ENCODE assay signal across 9 mouse cellular contexts in the genomic region with DNA sequence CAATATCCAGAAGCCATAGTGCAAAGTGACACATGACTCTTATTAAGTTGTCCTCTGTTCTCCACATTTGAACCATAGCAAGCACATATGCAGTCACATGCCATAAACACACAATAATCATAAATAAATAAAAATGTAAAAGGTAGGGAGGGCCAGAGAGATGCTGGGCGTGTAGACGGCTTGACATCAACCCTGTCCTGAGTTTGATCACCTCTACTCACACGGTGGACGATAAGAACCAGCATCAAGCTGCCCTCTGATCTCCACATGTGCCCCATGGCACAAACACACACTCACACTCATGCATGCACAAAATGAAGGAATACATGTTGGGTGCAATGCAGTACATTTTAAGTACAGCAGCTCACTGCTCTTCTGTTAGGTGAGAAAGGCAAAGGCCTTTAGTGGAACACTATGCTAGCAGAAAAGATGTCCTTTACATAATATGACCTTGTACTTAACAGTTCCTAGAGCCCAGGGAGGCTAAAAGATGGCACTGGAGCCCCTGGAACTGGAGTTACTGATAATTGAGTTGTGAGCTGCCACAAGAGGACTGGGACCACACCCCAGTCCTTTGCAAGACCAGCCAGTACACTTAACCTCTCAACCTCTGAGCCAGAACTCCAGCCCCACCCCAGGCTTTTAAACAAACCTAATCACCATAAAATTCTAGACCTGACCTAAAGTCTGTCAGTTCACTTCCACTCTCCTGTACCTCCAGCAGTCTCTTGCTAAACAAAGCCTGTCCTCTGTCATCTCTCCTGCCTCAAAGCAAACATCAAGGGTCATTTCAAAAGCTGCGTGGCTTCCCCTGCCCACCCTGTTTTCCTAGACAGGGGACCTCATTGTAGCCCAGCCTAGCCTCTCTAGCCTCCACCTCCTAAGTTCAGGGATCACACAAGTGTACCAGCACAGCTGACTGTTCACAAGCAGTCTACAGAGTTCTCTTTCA. TPM values are rescaled to one million over a fixed set of nuclear protein-coding genes. Genes with fewer than 3 reads are reported as not detected.
DNase-seq lines count a peak whose midpoint lies in the region; ATAC-seq and TF ChIP-seq lines count a peak whose summit lies in the region.
"Had no signal": no experiment of that assay in that cellular context is flagged by ENCODE, and none has a peak within 500 bp of the region (broad histone marks: within the 10 kb centered on the region; RNA-seq: fewer than 3 reads in every experiment).

No protein-coding gene starts in this region.

- H3K27ac ChIP-seq in kidney, embryonic 15.5 days = peak overlapping the region; percentile 73
- H3K27ac ChIP-seq in limb, embryonic 11.5 days (replicated peaks; ENCODE audit: low read depth, low read length) = no peak overlapping the region

- 26% methylated on average over 5 of the region's 5 CpGs for WGBS in kidney, embryonic 15.5 days
- 53% methylated on average over 5 of the region's 5 CpGs for WGBS in limb, embryonic 11.5 days

- H3K79me2 ChIP-seq in myocyte (ENCODE audit: control insufficient read depth, insufficient read depth) = peaks cover 98% of the 10 kb centered on the region

- no peak overlapping the region for H3K4me2 ChIP-seq in kidney, embryonic 15.5 days
- no peak overlapping the region for H3K4me2 ChIP-seq in limb, embryonic 11.5 days (ENCODE audit: low read depth, severe bottlenecking)
- H3K4me2 ChIP-seq in myocyte (ENCODE audit: low read depth) = peak overlapping the region; percentile 45

- H3K9me3 ChIP-seq in kidney, embryonic 15.5 days (replicated peaks) = no peaks in the 10 kb centered on the region
- no peaks in the 10 kb centered on the region for H3K9me3 ChIP-seq in limb, embryonic 11.5 days (ENCODE audit: control insufficient read depth, low read length)

- no peak overlapping the region for H3K4me3 ChIP-seq in kidney, embryonic 15.5 days (replicated peaks)
- H3K4me3 ChIP-seq in limb, embryonic 11.5 days (ENCODE audit: low read depth, low read length) = no peak overlapping the region
- H3K4me3 ChIP-seq in myocyte = no peak overlapping the region

- H3K4me1 ChIP-seq in kidney, embryonic 15.5 days = peaks cover 26% of the 10 kb centered on the region
- H3K4me1 ChIP-seq in limb, embryonic 11.5 days (ENCODE audit: control insufficient read depth, insufficient read depth, low read length) = peaks cover 6% of the 10 kb centered on the region

- no peak for DNase-seq in kidney, postnatal 10 days
- DNase-seq in c-Kit-positive CD71-positive TER-119-positive erythroid progenitor cells, embryonic 14.5 days (ENCODE audit: low spot score) = peak; percentile 68
- peak; percentile 33 for DNase-seq in limb, embryonic 11.5 days (ENCODE audit: low spot score)
- no peak for DNase-seq in ovary, postnatal 14 days (ENCODE audit: low spot score)
- no peak for DNase-seq in right cerebral cortex, adult 18-20 months
- DNase-seq in left cerebral cortex, adult 9 months (ENCODE audit: low spot score in 2 of 2) = no peak

- TF ChIP-seq POLR2A in myocyte (IDR thresholded peaks at IDR 0.05; ENCODE audit: insufficient read length, low read depth) = no peak

- no peak overlapping the region for H3ac ChIP-seq in myocyte (ENCODE audit: control insufficient read depth, insufficient read length)

- no peaks in the 10 kb centered on the region for H3K27me3 ChIP-seq in kidney, embryonic 15.5 days
- no peaks in the 10 kb centered on the region for H3K27me3 ChIP-seq in limb, embryonic 11.5 days (ENCODE audit: control insufficient read depth, insufficient read depth, low read length)
- no peaks in the 10 kb centered on the region for H3K27me3 ChIP-seq in myocyte (ENCODE audit: control insufficient read depth, insufficient read depth, insufficient read length)

- no peaks in the 10 kb centered on the region for H3K36me3 ChIP-seq in kidney, embryonic 15.5 days
- H3K36me3 ChIP-seq in limb, embryonic 11.5 days (ENCODE audit: control insufficient read depth, insufficient read depth, low read length) = no peaks in the 10 kb centered on the region
- H3K36me3 ChIP-seq in myocyte (ENCODE audit: control insufficient read depth, insufficient read depth) = no peaks in the 10 kb centered on the region

- ATAC-seq in kidney, embryonic 15.5 days (replicated peaks; ENCODE audit: low FRiP score) = peak; percentile 73
- no peak for ATAC-seq in limb, embryonic 11.5 days (ENCODE audit: insufficient number of reproducible peaks, low FRiP score, low TSS enrichment, low read depth)
- ATAC-seq: forebrain, embryonic 14.5 days had no signal

- no peak overlapping the region for H3K9ac ChIP-seq in kidney, embryonic 15.5 days
- H3K9ac ChIP-seq in limb, embryonic 11.5 days (ENCODE audit: low read length) = no peak overlapping the region

TF ChIP-seq in myocyte, 11 proteins besides CTCF, POLR2A, EP300 and RAD21:
- no peak for TF ChIP-seq CEBPB (IDR thresholded peaks at IDR 0.05; ENCODE audit: insufficient read depth, poor library complexity, severe bottlenecking)
- TF ChIP-seq POLR2AphosphoS2 (IDR thresholded peaks at IDR 0.05; ENCODE audit: insufficient read length, low read depth) = no peak
- TF ChIP-seq MYOG (IDR thresholded peaks at IDR 0.05; ENCODE audit: control insufficient read depth in 1 of 3, insufficient read depth in 1 of 3, insufficient read length in 2 of 3, low read depth in 2 of 3) = no peak
- no peak for TF ChIP-seq REST (IDR thresholded peaks at IDR 0.05; ENCODE audit: insufficient read depth, insufficient read length)
- no peak for TF ChIP-seq MAX (IDR thresholded peaks at IDR 0.05; ENCODE audit: low read depth)
- TF ChIP-seq SRF (IDR thresholded peaks at IDR 0.05; ENCODE audit: control insufficient read depth, insufficient read length, low read depth) = no peak
- no peak for TF ChIP-seq USF1 (IDR thresholded peaks at IDR 0.05; ENCODE audit: low read depth)
- no peak for TF ChIP-seq TCF3 (IDR thresholded peaks at IDR 0.05; ENCODE audit: insufficient read length, low read depth)
- TF ChIP-seq E2F4 (IDR thresholded peaks at IDR 0.05; ENCODE audit: insufficient read depth) = no peak
- TF ChIP-seq TCF12 (IDR thresholded peaks at IDR 0.05; ENCODE audit: insufficient read depth, poor library complexity, severe bottlenecking) = no peak
- TF ChIP-seq MYOD1 (IDR thresholded peaks at IDR 0.05; ENCODE audit: control insufficient read depth in 1 of 3, insufficient read length in 2 of 3, low read depth in 2 of 3) = no peak

RNA-seq across cellular contexts. Expression of gene Raf1, which starts 25.7 kb away (rescaled TPM):
- 87.0 and 94.9 TPM in 2 replicates for polyA plus RNA-seq in kidney, embryonic 15.5 days (2015; fragmentation: Nextera tagmentation; extraction: Ambion mirVana)
- 135 and 141 TPM in 2 replicates for polyA plus RNA-seq in limb, embryonic 11.5 days (2014; fragmentation: Nextera tagmentation; extraction: Ambion mirVana)
- 81.2 TPM for polyA plus RNA-seq in myocyte (2012; fragmentation: generic; extraction: Trizol)

RNA-seq across cellular contexts. Expression of gene Mkrn2, which starts 49.0 kb away (rescaled TPM):
- polyA plus RNA-seq in kidney, embryonic 15.5 days (2015; fragmentation: Nextera tagmentation; extraction: Ambion mirVana) = 27.6 and 28.2 TPM in 2 replicates
- 26.0 and 27.1 TPM in 2 replicates for polyA plus RNA-seq in limb, embryonic 11.5 days (2014; fragmentation: Nextera tagmentation; extraction: Ambion mirVana)
- 17.0 TPM for polyA plus RNA-seq in myocyte (2012; fragmentation: generic; extraction: Trizol)

RNA-seq across cellular contexts. Expression of gene Mkrn2os, which starts 58.4 kb away (rescaled TPM):
- polyA plus RNA-seq in kidney, embryonic 15.5 days (2015; fragmentation: Nextera tagmentation; extraction: Ambion mirVana) = 3.5 and 4.2 TPM in 2 replicates
- 0.10 TPM in 1 of 2 replicates, not detected in the other for polyA plus RNA-seq in limb, embryonic 11.5 days (2014; fragmentation: Nextera tagmentation; extraction: Ambion mirVana)
- 0.04 TPM for polyA plus RNA-seq in myocyte (2012; fragmentation: generic; extraction: Trizol)

Comparison
In these comparisons a context has a peak if more than half of its experiments do, and no peak if none do; other contexts are left out.
1. DNase-seq: peak in c-Kit-positive CD71-positive TER-119-positive erythroid progenitor cells, embryonic 14.5 days (single experiment) and limb, embryonic 11.5 days (single experiment); none in kidney, postnatal 10 days (single experiment), ovary, postnatal 14 days (single experiment), right cerebral cortex, adult 18-20 months (single experiment) and left cerebral cortex, adult 9 months (0 of 2).